Mouse (Mus musculus) midbrain, postnatal 0 days (tissue): ENCODE results near the gene Ppan. TPM values are rescaled to one million over a fixed set of nuclear protein-coding genes. Genes with fewer than 3 reads are reported as not detected.

Experiments
- ATAC-seq: fragments of 200-750 bp; cut with Nextera tagmentation; 2 replicates; pipeline ENCODE4 v1.8.0; 2017; ENCODE audit warnings: moderate number of reproducible peaks, mild to moderate bottlenecking, moderate TSS enrichment, moderate library complexity; ENCODE audit not compliant: low FRiP score
- DNase-seq: peaks from one replicate; pipeline ENCODE4 v3.0.0-alpha.2; 2015; ENCODE audit warnings: low spot score
- H3K27ac ChIP-seq: fragments of 300-500 bp; sonication (generic); 2 replicates; pipeline ENCODE4 v1.5.1; 2014; ENCODE audit warnings: low read depth, mild to moderate bottlenecking, low read length, mixed read lengths
- H3K27me3 ChIP-seq: fragments of 300-500 bp; sonication (generic); 2 replicates; pipeline ENCODE4 v1.6.1; 2014; ENCODE audit warnings: low read length, control low read depth, mixed read lengths; ENCODE audit not compliant: insufficient read depth
- H3K36me3 ChIP-seq: fragments of 300-500 bp; sonication (generic); 2 replicates; pipeline ENCODE4 v1.6.1; 2014; ENCODE audit warnings: low read length, control low read depth, mixed read lengths; ENCODE audit not compliant: insufficient read depth
- H3K4me1 ChIP-seq: fragments of 300-500 bp; sonication (generic); 2 replicates; pipeline ENCODE4 v1.6.1; 2014; ENCODE audit warnings: mild to moderate bottlenecking, control low read depth, antibody characterized with exemption, low read length, mixed read lengths; ENCODE audit not compliant: insufficient read depth
- H3K4me2 ChIP-seq: fragments of 300-500 bp; sonication (generic); 2 replicates; pipeline ENCODE4 v1.6.1; 2014; ENCODE audit warnings: low read depth, mild to moderate bottlenecking, low read length, mixed read lengths; ENCODE audit not compliant: poor library complexity, severe bottlenecking
- H3K4me3 ChIP-seq: fragments of 300-500 bp; sonication (generic); 2 replicates; pipeline ENCODE4 v1.5.1; 2014; ENCODE audit warnings: low read depth, mild to moderate bottlenecking, low read length, moderate library complexity
- H3K9ac ChIP-seq: fragments of 300-500 bp; sonication (generic); replicated peaks from 2 replicates; pipeline ENCODE4 v1.6.1; 2014; ENCODE audit warnings: mild to moderate bottlenecking, low read length, moderate library complexity, mixed read lengths; ENCODE audit not compliant: poor library complexity, severe bottlenecking
- H3K9me3 ChIP-seq: fragments of 300-500 bp; sonication (generic); 2 replicates; pipeline ENCODE4 v1.6.1; 2016; ENCODE audit warnings: low read length, control low read depth
- CTCF ChIP-seq: IDR thresholded peaks from 2 replicates; pipeline ENCODE4 v1.5.1; 2016; ENCODE audit warnings: antibody characterized with exemption, mild to moderate bottlenecking
- WGBS: fragments of 180-500 bp; shearing (Covaris S2); extraction: QIAGEN DNeasy Blood & Tissue Kit; methylation state at CpG from one replicate; pipeline ENCODE4 v1.1.7; 2014; 5-methylcytosine and 5-hydroxymethylcytosine counted together
- polyA plus RNA-seq: library from polyadenylated mRNA; unstranded; fragments of >200 nt; fragmentation: Nextera tagmentation; extraction: Ambion mirVana; gene quantifications from 2 replicates; pipeline ENCODE4 v1.2.1, GENCODE M21; 2015
- total RNA-seq: library from RNA; depleted of rRNA; stranded (reverse); fragments of >200 nt; gene quantifications from 2 replicates; pipeline ENCODE4 v1.2.3, GENCODE M21; 2014

Gene Ppan
- total and polyA plus RNA-seq, 2 experiments from 2014 or later: 37.9 to 42.0 TPM

DNA sequence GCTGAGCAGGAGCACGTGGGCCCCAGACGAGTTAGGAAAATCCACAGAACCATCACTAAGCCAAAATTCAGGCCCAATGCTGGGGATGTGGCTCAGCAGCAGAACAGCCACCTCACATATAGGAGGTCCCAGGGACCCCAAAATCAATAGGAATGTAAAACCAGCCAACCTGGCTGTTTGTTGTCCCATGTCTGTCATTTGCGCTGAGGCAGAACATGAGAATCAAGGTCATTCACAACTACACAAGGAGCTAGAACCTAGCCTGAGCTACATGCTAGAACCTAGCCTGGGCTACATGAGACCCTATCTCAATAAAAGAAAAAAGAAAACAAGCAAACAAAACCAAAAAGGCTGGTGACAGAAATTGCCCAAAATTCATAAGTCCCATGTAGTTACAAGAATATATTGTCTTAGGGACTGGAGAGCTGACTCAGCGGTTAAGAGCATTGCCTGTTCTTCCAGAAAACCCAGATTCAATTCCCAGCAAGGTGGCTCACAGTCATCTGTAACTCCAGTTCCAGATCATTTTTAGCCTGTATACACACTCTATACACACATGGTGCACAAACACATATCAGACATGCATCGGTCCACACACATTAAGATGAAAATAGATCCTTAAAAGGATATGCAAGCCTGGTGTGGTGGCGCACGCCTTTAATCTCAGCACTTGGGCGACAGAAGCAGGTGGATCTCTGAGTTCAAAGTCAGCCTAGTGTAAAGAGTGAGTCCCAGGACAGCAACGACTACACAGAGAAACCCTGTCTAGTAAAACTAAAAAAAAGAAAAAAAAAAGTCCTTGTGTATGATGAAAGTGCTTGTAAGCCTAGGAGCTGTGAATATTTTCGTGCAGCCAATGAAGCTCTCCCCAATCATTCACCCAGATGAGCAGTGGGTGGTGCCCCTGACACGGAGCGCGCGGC, 10.6 kb upstream of the Ppan start:
- no peak for TF ChIP-seq CTCF
- no peak; the same call in 1 of the 2 replicates for ATAC-seq
- peak overlapping the region; percentile 46; the same call in 1 of the 2 replicates for H3K9ac ChIP-seq

GRCm38 (mm10) chr9:20878041-20878709, 9.8 kb upstream of the Ppan start:
- peak; percentile 99 for DNase-seq
- Histone ChIP-seq H3K4me2 (peak overlapping the region; percentile 71), H3K4me1 (no peaks in the 10 kb centered on the region), H3K9me3 (no peaks in the 10 kb centered on the region), H3K27me3 (no peaks in the 10 kb centered on the region), H3K4me3 (peak overlapping the region; percentile 37), H3K9ac (peak overlapping the region; percentile 67), H3K27ac (peak overlapping the region; percentile 90), H3K36me3 (peaks cover 5% of the 10 kb centered on the region; the same call in 1 of the 2 replicates)
- under 1% methylated on average over 68 of the region's 69 CpGs for WGBS
- peak; percentile 91 for ATAC-seq
- peak; percentile 91 for TF ChIP-seq CTCF

More for the DNA sequence above, 10.6 kb upstream of the Ppan start:
- Histone ChIP-seq H3K36me3 (peaks cover 11% of the 10 kb centered on the region; the same call in 1 of the 2 replicates), H3K4me1 (no peaks in the 10 kb centered on the region), H3K27me3 (no peaks in the 10 kb centered on the region), H3K4me2 (peak overlapping the region; percentile 71), H3K9me3 (no peaks in the 10 kb centered on the region), H3K4me3 (peak overlapping the region; percentile 37), H3K27ac (peak overlapping the region; percentile 65; the same call in 1 of the 2 replicates)
- 31% methylated on average over 14 of the region's 14 CpGs for WGBS
- DNase-seq: no peak

DNA sequence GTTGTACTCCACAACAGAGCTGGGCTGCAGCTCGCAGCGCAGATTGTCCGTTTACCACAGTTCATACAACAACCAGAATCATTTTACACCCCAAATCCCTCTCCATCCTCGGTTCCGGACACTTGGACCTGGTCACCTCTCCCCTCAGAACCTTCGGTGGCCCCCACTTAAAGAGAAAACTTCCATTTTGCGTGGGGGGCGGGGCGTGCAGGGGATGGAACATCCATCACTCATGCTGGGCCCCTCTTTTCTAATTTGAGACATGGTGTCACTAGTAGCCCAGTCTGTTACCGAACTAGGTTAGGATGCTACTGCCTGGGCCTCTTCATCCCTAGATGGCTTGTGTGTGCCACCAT, 9.3 kb upstream of the Ppan start:
- Histone ChIP-seq H3K27ac (peak overlapping the region; percentile 90), H3K4me1 (no peaks in the 10 kb centered on the region), H3K36me3 (no peaks in the 10 kb centered on the region), H3K27me3 (no peaks in the 10 kb centered on the region), H3K9me3 (no peaks in the 10 kb centered on the region), H3K4me2 (peak overlapping the region; percentile 71), H3K4me3 (peak overlapping the region; percentile 37), H3K9ac (peak overlapping the region; percentile 67)
- WGBS: 17% methylated on average over 10 of the region's 10 CpGs
- ATAC-seq (peak; percentile 12; the same call in 1 of the 2 replicates), DNase-seq (no peak)
- TF ChIP-seq CTCF: no peak

GRCm38 (mm10) chr9:20879097-20879792, 8.7 kb upstream of the Ppan start, which contains the start of gene Angptl6:
TSS of gene Angptl6 (minus strand) at chr9:20879727.
- no peaks in the 10 kb centered on the region for H3K27me3 ChIP-seq
- no peaks in the 10 kb centered on the region for H3K9me3 ChIP-seq
- ATAC-seq (no peak), DNase-seq (no peak)
- H3K9ac ChIP-seq: peak within 1 kb of the TSS; percentile 67
- no peak for TF ChIP-seq CTCF
- no peaks in the 10 kb centered on the region for H3K4me1 ChIP-seq
- WGBS: 91% methylated on average over 13 of the region's 13 CpGs
- H3K27ac ChIP-seq: peak within 1 kb of the TSS; percentile 90
- H3K36me3 ChIP-seq: no peaks in the 10 kb centered on the region
- peak within 1 kb of the TSS; percentile 37 for H3K4me3 ChIP-seq
- H3K4me2 ChIP-seq: peak within 1 kb of the TSS; percentile 71

GRCm38 (mm10) chr9:20886563-20886962, 1.4 kb upstream of the Ppan start:
- TF ChIP-seq CTCF: no peak
- no peak overlapping the region for H3K9ac ChIP-seq
- H3K36me3 ChIP-seq: peaks cover 15% of the 10 kb centered on the region
- no peak overlapping the region for H3K4me3 ChIP-seq
- H3K4me2 ChIP-seq: no peak overlapping the region
- ATAC-seq (no peak), DNase-seq (no peak)
- no peak overlapping the region for H3K27ac ChIP-seq
- H3K4me1 ChIP-seq: peaks cover 3% of the 10 kb centered on the region; the same call in 1 of the 2 replicates
- H3K9me3 ChIP-seq: no peaks in the 10 kb centered on the region
- 95% methylated on average over 2 of the region's 2 CpGs for WGBS
- H3K27me3 ChIP-seq: no peaks in the 10 kb centered on the region
